ENCODE assay signal across 9 mouse cellular contexts in the genomic region with DNA sequence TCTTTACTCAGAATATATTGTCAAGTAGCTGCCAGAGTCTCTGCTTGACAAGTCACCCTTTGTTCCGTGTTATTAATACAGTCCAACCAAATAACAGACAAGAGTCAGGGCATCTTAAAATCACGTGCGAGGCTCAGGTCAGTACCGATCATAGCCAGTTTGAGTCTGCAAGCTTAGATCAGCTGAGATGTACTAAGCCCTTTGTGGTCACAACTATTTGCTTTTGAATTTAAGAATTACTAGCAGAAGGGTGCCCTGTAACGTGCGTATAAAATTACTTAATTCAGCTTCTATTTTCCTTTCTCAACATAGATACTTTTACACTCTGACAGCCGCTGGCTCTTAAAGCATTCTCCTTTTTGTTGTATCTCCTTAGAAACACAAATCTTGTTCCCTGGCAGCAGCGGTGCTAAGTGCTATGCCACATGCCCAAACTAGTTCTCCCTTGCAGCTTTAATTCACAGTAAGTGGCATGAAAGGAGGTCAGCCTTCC. TPM values are rescaled to one million over a fixed set of nuclear protein-coding genes. Genes with fewer than 3 reads are reported as not detected.
DNase-seq lines count a peak whose midpoint lies in the region; ATAC-seq and TF ChIP-seq lines count a peak whose summit lies in the region.
"Had no signal": no experiment of that assay in that cellular context is flagged by ENCODE, and none has a peak within 500 bp of the region (broad histone marks: within the 10 kb centered on the region; RNA-seq: fewer than 3 reads in every experiment).

No protein-coding gene starts in this region.

- WGBS in kidney, embryonic 14.5 days, result 39% methylated on average over 8 of the region's 8 CpGs
- 45% methylated on average over 8 of the region's 8 CpGs for WGBS in heart, embryonic 13.5 days
- 12% methylated on average over 8 of the region's 8 CpGs for WGBS in midbrain, postnatal 0 days

- no peak for DNase-seq in kidney, adult 11 months
- peak; percentile 14 for DNase-seq in embryo, embryonic 11 days
- DNase-seq in midbrain, postnatal 0 days (ENCODE audit: low spot score), result peak; percentile 65
- no peak for DNase-seq in MN1 (ENCODE audit: low spot score)
- DNase-seq in cerebellum, postnatal 14 days, result no peak

- no peaks in the 10 kb centered on the region for H3K4me1 ChIP-seq in kidney, embryonic 14.5 days (ENCODE audit: control insufficient read depth, insufficient read depth, low read length)
- peaks cover 42% of the 10 kb centered on the region for H3K4me1 ChIP-seq in heart, embryonic 13.5 days
- 0 out of 2 replicates have a peak, but pooled peaks cover 4% of the 10 kb centered on the region for H3K4me1 ChIP-seq in midbrain, postnatal 0 days (ENCODE audit: insufficient read depth, low read length)

- H3K9me3 ChIP-seq in kidney, embryonic 14.5 days (ENCODE audit: control insufficient read depth, low read length), result no peaks in the 10 kb centered on the region
- no peaks in the 10 kb centered on the region for H3K9me3 ChIP-seq in heart, embryonic 13.5 days
- H3K9me3 ChIP-seq in midbrain, postnatal 0 days (ENCODE audit: low read length), result no peaks in the 10 kb centered on the region

- no peak overlapping the region for H3K27ac ChIP-seq in kidney, embryonic 14.5 days (ENCODE audit: low read depth, low read length)
- H3K27ac ChIP-seq in heart, embryonic 13.5 days (replicated peaks), result peak overlapping the region; percentile 72
- no peak overlapping the region for H3K27ac ChIP-seq in midbrain, postnatal 0 days (ENCODE audit: low read depth, low read length)

- no peak overlapping the region for H3K4me2 ChIP-seq in kidney, embryonic 14.5 days (replicated peaks; ENCODE audit: low read depth, low read length)
- peak overlapping the region; percentile 41 for H3K4me2 ChIP-seq in heart, embryonic 13.5 days
- H3K4me2 ChIP-seq in midbrain, postnatal 0 days (ENCODE audit: low read depth, low read length, poor library complexity, severe bottlenecking), result peak overlapping the region; percentile 7; the same call in 1 of the 2 replicates

- no peak overlapping the region for H3K4me3 ChIP-seq in kidney, embryonic 14.5 days (ENCODE audit: low read length)
- no peak overlapping the region; the same call in 1 of the 2 replicates for H3K4me3 ChIP-seq in heart, embryonic 13.5 days
- H3K4me3 ChIP-seq in midbrain, postnatal 0 days (ENCODE audit: low read depth, low read length), result no peak overlapping the region

- no peaks in the 10 kb centered on the region for H3K27me3 ChIP-seq in kidney, embryonic 14.5 days (ENCODE audit: control insufficient read depth, insufficient read depth, low read length)
- H3K27me3 ChIP-seq in heart, embryonic 13.5 days (replicated peaks), result no peaks in the 10 kb centered on the region
- no peaks in the 10 kb centered on the region for H3K27me3 ChIP-seq in midbrain, postnatal 0 days (ENCODE audit: insufficient read depth, low read length)

- ATAC-seq in kidney, embryonic 14.5 days (ENCODE audit: low FRiP score, low TSS enrichment), result peak; percentile 56; the same call in 1 of the 2 replicates
- ATAC-seq in heart, embryonic 13.5 days (ENCODE audit: extremely low read depth, insufficient number of reproducible peaks, low FRiP score, low TSS enrichment), result no peak
- peak; percentile 65 for ATAC-seq in midbrain, postnatal 0 days (ENCODE audit: low FRiP score)
- no peak for ATAC-seq in megakaryocyte, adult 5-6 weeks (ENCODE audit: poor library complexity, severe bottlenecking)

- no peak overlapping the region for H3K9ac ChIP-seq in kidney, embryonic 14.5 days (ENCODE audit: low read depth, low read length)
- peak overlapping the region; percentile 41 for H3K9ac ChIP-seq in heart, embryonic 13.5 days
- H3K9ac ChIP-seq in midbrain, postnatal 0 days (replicated peaks; ENCODE audit: low read length, poor library complexity, severe bottlenecking), result no peak overlapping the region

- H3K36me3 ChIP-seq in kidney, embryonic 14.5 days (ENCODE audit: control insufficient read depth, insufficient read depth, low read length), result no peaks in the 10 kb centered on the region
- no peaks in the 10 kb centered on the region for H3K36me3 ChIP-seq in heart, embryonic 13.5 days
- H3K36me3 ChIP-seq in midbrain, postnatal 0 days (ENCODE audit: insufficient read depth, low read length), result no peaks in the 10 kb centered on the region
- H3K36me3 ChIP-seq: G1E had no signal

- TF ChIP-seq CTCF in midbrain, postnatal 0 days (IDR thresholded peaks at IDR 0.05), result no peak

RNA-seq across cellular contexts. Expression of a gene that starts 0.7 kb away (rescaled TPM):
- 8.3 and 15.8 TPM in 2 replicates for polyA plus RNA-seq in kidney, embryonic 14.5 days (2014; fragmentation: Nextera tagmentation; extraction: Ambion mirVana)
- 44.7 and 50.0 TPM in 2 replicates for polyA plus RNA-seq in heart, embryonic 13.5 days (2015; fragmentation: Nextera tagmentation; extraction: Ambion mirVana)
- total RNA-seq in midbrain, postnatal 0 days (2014; rRNA removed), result 15.7 and 16.2 TPM in 2 replicates
- polyA plus RNA-seq in midbrain, postnatal 0 days (2015; fragmentation: Nextera tagmentation; extraction: Ambion mirVana), result 17.9 and 19.8 TPM in 2 replicates
- total RNA-seq in megakaryocyte, adult 5-6 weeks (2015), result 0.05 TPM in 1 of 2 replicates, not detected in the other
- total RNA-seq in megakaryocyte, adult 5-6 weeks (2017), result 0.16 TPM in 1 of 2 replicates, not detected in the other
- polyA plus RNA-seq: G1E had no signal

Comparison
In these comparisons a context has a peak if more than half of its experiments do, and no peak if none do; other contexts are left out.
1. ATAC-seq: peak in kidney, embryonic 14.5 days (single experiment) and midbrain, postnatal 0 days (single experiment); none in heart, embryonic 13.5 days (single experiment) and megakaryocyte, adult 5-6 weeks (single experiment).
2. DNase-seq: peak in embryo, embryonic 11 days (single experiment) and midbrain, postnatal 0 days (single experiment); none in kidney, adult 11 months (single experiment), MN1 (single experiment) and cerebellum, postnatal 14 days (0 of 2).